Mouse (Mus musculus) lung, embryonic 14.5 days (tissue): ENCODE results near the gene Cer1. TPM values are rescaled to one million over a fixed set of nuclear protein-coding genes. Genes with fewer than 3 reads are reported as not detected.

Experiments
- ATAC-seq: fragments of 200-750 bp; cut with Nextera tagmentation; 2 replicates; pipeline ENCODE4 v1.8.0; 2017; ENCODE audit warnings: mild to moderate bottlenecking, moderate TSS enrichment, moderate library complexity; ENCODE audit not compliant: insufficient read depth
- DNase-seq: peaks from one replicate; pipeline ENCODE4 v3.0.0-alpha.2; 2015
- H3K27ac ChIP-seq: fragments of 300-500 bp; sonication (generic); 2 replicates; pipeline ENCODE4 v1.5.1; 2014; ENCODE audit warnings: low read depth, mild to moderate bottlenecking, moderate library complexity
- H3K27me3 ChIP-seq: fragments of 300-500 bp; sonication (generic); 2 replicates; pipeline ENCODE4 v1.6.1; 2014; ENCODE audit warnings: low read length, control low read depth; ENCODE audit not compliant: insufficient read depth
- H3K36me3 ChIP-seq: fragments of 300-500 bp; sonication (generic); 2 replicates; pipeline ENCODE4 v1.6.1; 2014; ENCODE audit warnings: control low read depth; ENCODE audit not compliant: insufficient read depth
- H3K4me1 ChIP-seq: fragments of 300-500 bp; sonication (generic); 2 replicates; pipeline ENCODE4 v1.6.1; 2014; ENCODE audit warnings: antibody characterized with exemption, control low read depth; ENCODE audit not compliant: insufficient read depth
- H3K4me2 ChIP-seq: fragments of 300-500 bp; sonication (generic); 2 replicates; pipeline ENCODE4 v1.6.1; 2014; ENCODE audit warnings: mild to moderate bottlenecking
- H3K4me3 ChIP-seq: fragments of 300-500 bp; sonication (generic); 2 replicates; pipeline ENCODE4 v1.5.1; 2014; ENCODE audit warnings: low read depth, low read length
- H3K9ac ChIP-seq: fragments of 300-500 bp; sonication (generic); 2 replicates; pipeline ENCODE4 v1.6.1; 2014
- H3K9me3 ChIP-seq: fragments of 300-500 bp; sonication (generic); 2 replicates; pipeline ENCODE4 v1.6.1; 2016; ENCODE audit warnings: low read depth, low read length, control low read depth
- CTCF ChIP-seq: IDR thresholded peaks from 2 replicates; pipeline ENCODE4 v1.5.1; 2016; ENCODE audit warnings: antibody characterized with exemption, low read depth
- WGBS: fragments of 180-500 bp; shearing (Covaris S2); extraction: QIAGEN DNeasy Blood & Tissue Kit; methylation state at CpG from one replicate; pipeline ENCODE4 v1.1.7; 2014; 5-methylcytosine and 5-hydroxymethylcytosine counted together
- polyA plus RNA-seq: library from polyadenylated mRNA; unstranded; fragments of >200 nt; fragmentation: Nextera tagmentation; extraction: Ambion mirVana; gene quantifications from 2 replicates; pipeline ENCODE4 v1.2.1, GENCODE M21; 2014

Gene Cer1
- polyA plus RNA-seq, 1 experiment from 2014 or later, result 3.1 TPM

- no peak for TF ChIP-seq CTCF
- ATAC-seq (no peak), DNase-seq (no peak)
- no peaks in the 10 kb centered on the region for H3K9me3 ChIP-seq
- H3K4me1 ChIP-seq, result no peaks in the 10 kb centered on the region
- H3K27ac ChIP-seq, result peak overlapping the region; percentile 61; the same call in 1 of the 2 replicates
- H3K4me3 ChIP-seq, result no peak overlapping the region
- H3K27me3 ChIP-seq, result no peaks in the 10 kb centered on the region
- H3K9ac ChIP-seq, result no peak overlapping the region
- no peaks in the 10 kb centered on the region for H3K36me3 ChIP-seq
- no peak overlapping the region for H3K4me2 ChIP-seq
- WGBS, result 75% methylated on average over 4 of the region's 4 CpGs
Observed at GRCm38 (mm10) chr4:82890585-82890984, 5.6 kb upstream of the Cer1 start.

- no peaks in the 10 kb centered on the region for H3K27me3 ChIP-seq
- 52% methylated on average over 2 of the region's 2 CpGs for WGBS
- H3K9ac ChIP-seq, result no peak overlapping the region
- H3K4me3 ChIP-seq, result no peak overlapping the region
- H3K27ac ChIP-seq, result no peak overlapping the region
- no peaks in the 10 kb centered on the region for H3K36me3 ChIP-seq
- TF ChIP-seq CTCF, result no peak
- no peaks in the 10 kb centered on the region for H3K9me3 ChIP-seq
- DNase-seq (no peak), ATAC-seq (no peak)
- no peaks in the 10 kb centered on the region for H3K4me1 ChIP-seq
- H3K4me2 ChIP-seq, result no peak overlapping the region
Observed at GRCm38 (mm10) chr4:82886148-82886547, 1.2 kb upstream of the Cer1 start.

- Histone ChIP-seq H3K9ac (no peak overlapping the region), H3K27me3 (no peaks in the 10 kb centered on the region), H3K27ac (no peak overlapping the region), H3K4me3 (no peak overlapping the region), H3K4me2 (no peak overlapping the region), H3K4me1 (no peaks in the 10 kb centered on the region), H3K9me3 (no peaks in the 10 kb centered on the region), H3K36me3 (no peaks in the 10 kb centered on the region)
- no peak for TF ChIP-seq CTCF
- peak; percentile 49; the same call in 1 of the 2 replicates for ATAC-seq
- 31% methylated on average over 1 of the region's 1 CpGs for WGBS
- DNase-seq, result peak; percentile 48
Observed at GRCm38 (mm10) chr4:82885535-82885913, 576 bp upstream of the Cer1 start.

GRCm38 (mm10) chr4:82882500-82882899 is 2.4 kb downstream of the Cer1 start:
- Histone ChIP-seq H3K4me2 (no peak overlapping the region), H3K27me3 (no peaks in the 10 kb centered on the region), H3K9me3 (no peaks in the 10 kb centered on the region), H3K4me1 (peaks cover 4% of the 10 kb centered on the region; the same call in 1 of the 2 replicates), H3K9ac (no peak overlapping the region), H3K36me3 (no peaks in the 10 kb centered on the region), H3K4me3 (no peak overlapping the region), H3K27ac (no peak overlapping the region)
- TF ChIP-seq CTCF, result peak; percentile 29; the same call in 1 of the 2 replicates
- DNase-seq (no peak), ATAC-seq (no peak)
- WGBS, result 82% methylated on average over 9 of the region's 9 CpGs

GRCm38 (mm10) chr4:82881366-82881765 is 3.6 kb downstream of the Cer1 start:
- 52% methylated on average over 3 of the region's 3 CpGs for WGBS
- ATAC-seq, result no peak
- no peak overlapping the region for H3K4me3 ChIP-seq
- no peaks in the 10 kb centered on the region for H3K36me3 ChIP-seq
- no peaks in the 10 kb centered on the region for H3K9me3 ChIP-seq
- H3K4me2 ChIP-seq, result no peak overlapping the region
- no peak overlapping the region for H3K27ac ChIP-seq
- DNase-seq, result no peak
- no peak overlapping the region for H3K9ac ChIP-seq
- H3K27me3 ChIP-seq, result no peaks in the 10 kb centered on the region
- H3K4me1 ChIP-seq, result peaks cover 4% of the 10 kb centered on the region; the same call in 1 of the 2 replicates
- no peak for TF ChIP-seq CTCF

- Histone ChIP-seq H3K36me3 (no peaks in the 10 kb centered on the region), H3K4me1 (peaks cover 4% of the 10 kb centered on the region; the same call in 1 of the 2 replicates), H3K4me3 (no peak overlapping the region), H3K9ac (no peak overlapping the region), H3K4me2 (no peak overlapping the region), H3K27me3 (no peaks in the 10 kb centered on the region), H3K9me3 (no peaks in the 10 kb centered on the region), H3K27ac (no peak overlapping the region)
- no peak for DNase-seq
- TF ChIP-seq CTCF, result no peak
- ATAC-seq, result no peak
- WGBS, result 67% methylated on average over 2 of the region's 2 CpGs
Observed at GRCm38 (mm10) chr4:82880243-82880642, 4.7 kb downstream of the Cer1 start.

- ATAC-seq, result peak; percentile 66; the same call in 1 of the 2 replicates
- no peaks in the 10 kb centered on the region for H3K27me3 ChIP-seq
- no peaks in the 10 kb centered on the region for H3K36me3 ChIP-seq
- H3K4me1 ChIP-seq, result peaks cover 4% of the 10 kb centered on the region; the same call in 1 of the 2 replicates
- H3K9me3 ChIP-seq, result no peaks in the 10 kb centered on the region
- no peak overlapping the region for H3K9ac ChIP-seq
- H3K4me2 ChIP-seq, result no peak overlapping the region
- no peak overlapping the region for H3K4me3 ChIP-seq
- WGBS, result 55% methylated on average over 6 of the region's 6 CpGs
- H3K27ac ChIP-seq, result peak overlapping the region; percentile 24; the same call in 1 of the 2 replicates
- DNase-seq, result peak; percentile 30
- no peak for TF ChIP-seq CTCF
Observed at GRCm38 (mm10) chr4:82879152-82879551, 5.8 kb downstream of the Cer1 start.

GRCm38 (mm10) chr4:82876656-82877055 is 8.3 kb downstream of the Cer1 start:
- DNase-seq, result no peak
- 80% methylated on average over 2 of the region's 2 CpGs for WGBS
- no peak for ATAC-seq
- Histone ChIP-seq H3K4me2 (no peak overlapping the region), H3K27ac (no peak overlapping the region), H3K9ac (no peak overlapping the region), H3K9me3 (no peaks in the 10 kb centered on the region), H3K27me3 (no peaks in the 10 kb centered on the region), H3K36me3 (no peaks in the 10 kb centered on the region), H3K4me1 (peaks cover 12% of the 10 kb centered on the region), H3K4me3 (no peak overlapping the region)
- no peak for TF ChIP-seq CTCF
